Mouse (Mus musculus) CD4-positive naive resting alpha-beta T cell, adult 57 days (primary cell): ENCODE results near the gene Stxbp5. TPM values are rescaled to one million over a fixed set of nuclear protein-coding genes. Genes with fewer than 3 reads are reported as not detected.

Experiments
- total RNA-seq: library from RNA; stranded (reverse); gene quantifications from one replicate; pipeline ENCODE4 v1.2.4, GENCODE M21; 2023

Gene Stxbp5
- total RNA-seq, result 36.7 TPM

DNA sequence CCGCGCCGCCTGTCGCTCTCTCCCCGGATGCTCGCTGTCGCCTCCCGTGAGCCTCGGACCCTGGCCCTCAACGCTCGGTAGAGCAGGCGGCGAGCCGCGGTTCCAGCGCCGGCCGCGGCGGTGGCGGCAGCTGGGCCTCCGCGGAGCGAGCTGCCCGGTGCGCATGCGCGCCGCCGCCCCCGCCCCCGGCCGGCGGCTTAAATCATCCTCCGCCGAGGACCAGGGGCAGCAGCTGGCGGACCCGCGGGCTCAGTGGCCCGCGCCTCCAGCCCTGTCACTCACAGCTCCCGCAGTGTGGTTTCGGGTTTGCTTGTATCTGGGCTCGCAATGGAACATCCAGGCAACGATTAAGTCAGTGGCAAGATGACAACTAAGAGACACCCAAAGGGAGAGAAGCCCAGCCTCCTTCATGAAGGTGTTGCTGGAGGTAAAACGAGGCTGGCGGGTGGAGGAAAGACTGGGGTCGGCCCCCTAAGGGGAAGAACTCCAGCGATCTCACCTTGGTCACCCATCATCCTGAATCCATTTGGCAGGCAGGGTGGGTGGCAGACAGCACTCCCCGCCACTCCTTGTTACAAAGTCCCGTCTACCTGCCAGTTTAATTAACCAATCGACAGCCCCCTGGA is at the start of gene Stxbp5:
Gene Stxbp5 (minus strand): TSS at position 9 of the 626 bp plus-strand sequence.

Other genes starting within 250 kb of the Stxbp5 start
- gene Samd5, start 225.9 kb downstream of the Stxbp5 start, total RNA-seq, result not detected